Mouse (Mus musculus) stomach, embryonic 16.5 days (tissue): ENCODE measurements at regions not wholly inside any gene's neighbourhood (a gene's known extent, or its start where the extent isn't known, plus 50 kb on each side); places are given as distances from the start of the nearest gene placed in this dataset.

Experiments
- ATAC-seq: fragments of 200-750 bp; cut with Nextera tagmentation; 2 replicates; pipeline ENCODE4 v1.8.0; 2017; ENCODE audit warnings: moderate number of reproducible peaks, moderate TSS enrichment; ENCODE audit not compliant: insufficient read depth, low FRiP score
- H3K27ac ChIP-seq: fragments of 300-500 bp; sonication (generic); 2 replicates; pipeline ENCODE4 v1.5.1; 2014; ENCODE audit warnings: low read length
- H3K27me3 ChIP-seq: fragments of 300-500 bp; sonication (generic); 2 replicates; pipeline ENCODE4 v1.6.1; 2014; ENCODE audit warnings: low read length, control low read depth, mixed read lengths; ENCODE audit not compliant: control insufficient read depth, insufficient read depth
- H3K36me3 ChIP-seq: fragments of 300-500 bp; sonication (generic); 2 replicates; pipeline ENCODE4 v1.6.1; 2014; ENCODE audit warnings: low read length; ENCODE audit not compliant: control insufficient read depth, insufficient read depth
- H3K4me1 ChIP-seq: fragments of 300-500 bp; sonication (generic); 2 replicates; pipeline ENCODE4 v1.6.1; 2014; ENCODE audit warnings: low read length, control low read depth, mixed read lengths; ENCODE audit not compliant: control insufficient read depth, insufficient read depth
- H3K4me2 ChIP-seq: fragments of 300-500 bp; sonication (generic); 2 replicates; pipeline ENCODE4 v1.6.1; 2014; ENCODE audit warnings: low read depth, low read length, mixed read lengths
- H3K4me3 ChIP-seq: fragments of 300-500 bp; sonication (generic); replicated peaks from 2 replicates; pipeline ENCODE4 v1.5.1; 2014; ENCODE audit warnings: mild to moderate bottlenecking, low read length
- H3K9ac ChIP-seq: fragments of 300-500 bp; sonication (generic); 2 replicates; pipeline ENCODE4 v1.6.1; 2014; ENCODE audit warnings: low read length
- H3K9me3 ChIP-seq: fragments of 300-500 bp; sonication (generic); replicated peaks from 2 replicates; pipeline ENCODE4 v1.6.1; 2016; ENCODE audit warnings: low read length, control low read depth; ENCODE audit not compliant: control insufficient read depth
- WGBS: fragments of 180-500 bp; shearing (Covaris S2); extraction: QIAGEN DNeasy Blood & Tissue Kit; methylation state at CpG from one replicate; pipeline ENCODE4 v1.1.7; 2014; 5-methylcytosine and 5-hydroxymethylcytosine counted together

- no peak overlapping the region for H3K4me3 ChIP-seq
- 57% methylated on average over 8 of the region's 8 CpGs for WGBS
- no peaks in the 10 kb centered on the region for H3K36me3 ChIP-seq
- H3K4me2 ChIP-seq = no peak overlapping the region
- H3K27ac ChIP-seq = no peak overlapping the region
- no peak for ATAC-seq
- no peaks in the 10 kb centered on the region for H3K9me3 ChIP-seq
- no peaks in the 10 kb centered on the region for H3K27me3 ChIP-seq
- no peaks in the 10 kb centered on the region for H3K4me1 ChIP-seq
- no peak overlapping the region for H3K9ac ChIP-seq
Observed at GRCm38 (mm10) chr1:57076696-57077095, 98.2 kb upstream of the Satb2 start.

- no peak for ATAC-seq
- 62% methylated on average over 4 of the region's 4 CpGs for WGBS
- H3K27ac ChIP-seq = no peak overlapping the region
Observed at GRCm38 (mm10) chr1:57080306-57080705, 101.9 kb upstream of the Satb2 start.

GRCm38 (mm10) chr1:57083134-57083533 is 104.7 kb upstream of the Satb2 start:
- WGBS = 72% methylated on average over 17 of the region's 17 CpGs
- no peak for ATAC-seq
- Histone ChIP-seq H3K36me3 (no peaks in the 10 kb centered on the region), H3K9ac (no peak overlapping the region), H3K27ac (no peak overlapping the region), H3K9me3 (no peaks in the 10 kb centered on the region), H3K4me2 (no peak overlapping the region), H3K4me1 (no peaks in the 10 kb centered on the region), H3K27me3 (no peaks in the 10 kb centered on the region), H3K4me3 (no peak overlapping the region)

More at GRCm38 (mm10) chr1:57080306-57080705, 101.9 kb upstream of the Satb2 start:
- Histone ChIP-seq H3K4me1 (no peaks in the 10 kb centered on the region), H3K36me3 (no peaks in the 10 kb centered on the region), H3K9ac (no peak overlapping the region), H3K4me3 (no peak overlapping the region), H3K4me2 (no peak overlapping the region), H3K9me3 (no peaks in the 10 kb centered on the region), H3K27me3 (no peaks in the 10 kb centered on the region)

- no peak for ATAC-seq
- H3K4me3 ChIP-seq = no peak overlapping the region
- no peak overlapping the region for H3K27ac ChIP-seq
- H3K4me2 ChIP-seq = no peak overlapping the region
- H3K36me3 ChIP-seq = no peaks in the 10 kb centered on the region
- 89% methylated on average over 6 of the region's 6 CpGs for WGBS
- no peaks in the 10 kb centered on the region for H3K4me1 ChIP-seq
- no peaks in the 10 kb centered on the region for H3K27me3 ChIP-seq
- H3K9me3 ChIP-seq = no peaks in the 10 kb centered on the region
- no peak overlapping the region for H3K9ac ChIP-seq
Observed at GRCm38 (mm10) chr1:57083540-57084083, 105.2 kb upstream of the Satb2 start.

GRCm38 (mm10) chr1:57095361-57096247 is 117.2 kb upstream of the Satb2 start:
- no peak for ATAC-seq
- Histone ChIP-seq H3K4me2 (no peak overlapping the region), H3K36me3 (no peaks in the 10 kb centered on the region), H3K4me3 (no peak overlapping the region), H3K9me3 (no peaks in the 10 kb centered on the region), H3K27ac (no peak overlapping the region), H3K27me3 (no peaks in the 10 kb centered on the region), H3K4me1 (no peaks in the 10 kb centered on the region), H3K9ac (no peak overlapping the region)
- 65% methylated on average over 18 of the region's 18 CpGs for WGBS

- WGBS = 60% methylated on average over 4 of the region's 4 CpGs
- H3K4me1 ChIP-seq = no peaks in the 10 kb centered on the region
- H3K4me3 ChIP-seq = no peak overlapping the region
- H3K36me3 ChIP-seq = no peaks in the 10 kb centered on the region
- ATAC-seq = no peak
- H3K9ac ChIP-seq = no peak overlapping the region
- H3K27ac ChIP-seq = no peak overlapping the region
- H3K27me3 ChIP-seq = no peaks in the 10 kb centered on the region
- no peaks in the 10 kb centered on the region for H3K9me3 ChIP-seq
- H3K4me2 ChIP-seq = no peak overlapping the region
Observed at GRCm38 (mm10) chr1:57096248-57096600, 117.8 kb upstream of the Satb2 start.

- Histone ChIP-seq H3K4me1 (no peaks in the 10 kb centered on the region), H3K4me3 (no peak overlapping the region), H3K9ac (no peak overlapping the region), H3K9me3 (no peaks in the 10 kb centered on the region), H3K36me3 (no peaks in the 10 kb centered on the region), H3K4me2 (no peak overlapping the region), H3K27ac (no peak overlapping the region), H3K27me3 (no peaks in the 10 kb centered on the region)
- ATAC-seq = 0 out of 2 replicates have a peak, but pooled peaks have one; percentile 7
- 54% methylated on average over 8 of the region's 8 CpGs for WGBS
Observed at GRCm38 (mm10) chr1:57096740-57097139, 118.3 kb upstream of the Satb2 start.

GRCm38 (mm10) chr1:57100614-57101013 is 122.2 kb upstream of the Satb2 start:
- WGBS = 69% methylated on average over 2 of the region's 2 CpGs
- Histone ChIP-seq H3K27ac (no peak overlapping the region), H3K36me3 (no peaks in the 10 kb centered on the region), H3K9me3 (no peaks in the 10 kb centered on the region), H3K9ac (no peak overlapping the region), H3K4me2 (no peak overlapping the region), H3K27me3 (no peaks in the 10 kb centered on the region), H3K4me3 (no peak overlapping the region), H3K4me1 (no peaks in the 10 kb centered on the region)
- ATAC-seq = no peak

- H3K9ac ChIP-seq = no peak overlapping the region
- H3K4me2 ChIP-seq = no peak overlapping the region
- no peak for ATAC-seq
- WGBS = 63% methylated on average over 10 of the region's 10 CpGs
- H3K4me3 ChIP-seq = no peak overlapping the region
- no peaks in the 10 kb centered on the region for H3K27me3 ChIP-seq
- H3K27ac ChIP-seq = no peak overlapping the region
- H3K9me3 ChIP-seq = no peaks in the 10 kb centered on the region
- no peaks in the 10 kb centered on the region for H3K36me3 ChIP-seq
- no peaks in the 10 kb centered on the region for H3K4me1 ChIP-seq
Observed at GRCm38 (mm10) chr1:57107308-57107707, 128.9 kb upstream of the Satb2 start.
